ENCODE assay signal across 11 mouse cellular contexts in the genomic region with DNA sequence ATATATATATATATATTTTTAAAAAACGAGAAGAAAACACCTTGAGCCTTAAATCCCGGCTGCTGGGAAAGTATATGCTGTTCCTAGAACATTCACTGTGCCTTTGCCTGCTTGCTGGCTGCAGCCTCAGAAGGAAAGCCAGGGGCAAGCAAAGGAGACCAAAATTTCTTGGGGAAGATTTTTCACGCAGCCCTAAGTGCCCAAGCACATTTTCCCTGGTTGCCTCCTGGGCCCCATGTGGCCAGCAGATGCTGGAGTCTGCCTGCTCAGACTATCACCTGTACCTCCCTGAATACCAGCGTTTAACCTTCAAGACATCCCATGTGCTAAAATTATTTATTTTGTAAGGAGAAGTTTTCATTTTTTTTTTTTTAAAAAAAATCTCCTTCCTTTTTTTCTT. TPM values are rescaled to one million over a fixed set of nuclear protein-coding genes. Genes with fewer than 3 reads are reported as not detected.
DNase-seq lines count a peak whose midpoint lies in the region; ATAC-seq and TF ChIP-seq lines count a peak whose summit lies in the region.
"Had no signal": no experiment of that assay in that cellular context is flagged by ENCODE, and none has a peak within 500 bp of the region (broad histone marks: within the 10 kb centered on the region; RNA-seq: fewer than 3 reads in every experiment).

No protein-coding gene starts in this region.

- 0 out of 2 replicates have a peak overlapping the region, but pooled peaks have one; percentile 11 for H3K4me3 ChIP-seq in kidney, embryonic 16.5 days (ENCODE audit: low read length)
- peak overlapping the region; percentile 20 for H3K4me3 ChIP-seq in forebrain, embryonic 11.5 days (ENCODE audit: low read depth, low read length)
- no peak overlapping the region for H3K4me3 ChIP-seq in intestine, postnatal 0 days (ENCODE audit: low read depth, low read length)
- H3K4me3 ChIP-seq in neural tube, embryonic 12.5 days, result peak overlapping the region; percentile 19
- H3K4me3 ChIP-seq: liver, embryonic 15.5 days had no signal

- ATAC-seq in kidney, embryonic 16.5 days (ENCODE audit: low FRiP score, low TSS enrichment), result no peak
- no peak for ATAC-seq in forebrain, embryonic 11.5 days (replicated peaks; ENCODE audit: low FRiP score)
- ATAC-seq in intestine, postnatal 0 days, result no peak
- no peak for ATAC-seq in neural tube, embryonic 12.5 days (ENCODE audit: low FRiP score, low read depth)
- ATAC-seq in megakaryocyte progenitor cell, adult 5-6 weeks (replicated peaks; ENCODE audit: poor library complexity), result no peak

- H3K9me3 ChIP-seq in kidney, embryonic 16.5 days (ENCODE audit: low read length), result no peaks in the 10 kb centered on the region
- no peaks in the 10 kb centered on the region for H3K9me3 ChIP-seq in forebrain, embryonic 11.5 days (ENCODE audit: control insufficient read depth, low read length)
- H3K9me3 ChIP-seq in intestine, postnatal 0 days (ENCODE audit: control insufficient read depth), result no peaks in the 10 kb centered on the region
- no peaks in the 10 kb centered on the region for H3K9me3 ChIP-seq in neural tube, embryonic 12.5 days
- H3K9me3 ChIP-seq: liver, embryonic 15.5 days had no signal

- 69% methylated on average over 4 of the region's 4 CpGs for WGBS in kidney, embryonic 16.5 days
- WGBS in forebrain, embryonic 11.5 days, result 51% methylated on average over 4 of the region's 4 CpGs
- WGBS in intestine, postnatal 0 days, result 46% methylated on average over 4 of the region's 4 CpGs
- WGBS in neural tube, embryonic 12.5 days, result 42% methylated on average over 4 of the region's 4 CpGs

- H3K36me3 ChIP-seq in kidney, embryonic 16.5 days (ENCODE audit: insufficient read depth, low read length), result no peaks in the 10 kb centered on the region
- no peaks in the 10 kb centered on the region; the same call in 1 of the 2 replicates for H3K36me3 ChIP-seq in forebrain, embryonic 11.5 days (ENCODE audit: control insufficient read depth, insufficient read depth, low read length)
- no peaks in the 10 kb centered on the region; the same call in 1 of the 2 replicates for H3K36me3 ChIP-seq in intestine, postnatal 0 days (ENCODE audit: control insufficient read depth, insufficient read depth)
- peaks cover 9% of the 10 kb centered on the region for H3K36me3 ChIP-seq in neural tube, embryonic 12.5 days
- H3K36me3 ChIP-seq: liver, embryonic 15.5 days had no signal

- H3K27me3 ChIP-seq in kidney, embryonic 16.5 days (ENCODE audit: insufficient read depth, low read length), result peaks cover 7% of the 10 kb centered on the region; the same call in 1 of the 2 replicates
- H3K27me3 ChIP-seq in forebrain, embryonic 11.5 days (ENCODE audit: control insufficient read depth, insufficient read depth, low read length), result no peaks in the 10 kb centered on the region
- H3K27me3 ChIP-seq in intestine, postnatal 0 days (replicated peaks; ENCODE audit: control insufficient read depth, insufficient read depth, low read length), result peaks cover 7% of the 10 kb centered on the region
- H3K27me3 ChIP-seq in neural tube, embryonic 12.5 days (replicated peaks), result no peaks in the 10 kb centered on the region

- H3K27ac ChIP-seq in kidney, embryonic 16.5 days (ENCODE audit: low read length), result no peak overlapping the region
- no peak overlapping the region for H3K27ac ChIP-seq in forebrain, embryonic 11.5 days (ENCODE audit: low read depth, low read length)
- H3K27ac ChIP-seq in intestine, postnatal 0 days (ENCODE audit: low read depth, low read length), result no peak overlapping the region
- H3K27ac ChIP-seq in neural tube, embryonic 12.5 days, result no peak overlapping the region
- H3K27ac ChIP-seq: liver, embryonic 15.5 days had no signal

- peaks cover 28% of the 10 kb centered on the region for H3K4me1 ChIP-seq in kidney, embryonic 16.5 days (ENCODE audit: insufficient read depth, low read length)
- peaks cover 22% of the 10 kb centered on the region; the same call in 1 of the 2 replicates for H3K4me1 ChIP-seq in forebrain, embryonic 11.5 days (replicated peaks; ENCODE audit: control insufficient read depth, insufficient read depth, low read length)
- peaks cover 5% of the 10 kb centered on the region; the same call in 1 of the 2 replicates for H3K4me1 ChIP-seq in intestine, postnatal 0 days (replicated peaks; ENCODE audit: control insufficient read depth, insufficient read depth, low read length)
- H3K4me1 ChIP-seq in neural tube, embryonic 12.5 days, result peaks cover 31% of the 10 kb centered on the region
- H3K4me1 ChIP-seq: liver, embryonic 15.5 days had no signal

- no peak for TF ChIP-seq CTCF in intestine, postnatal 0 days (IDR thresholded peaks at IDR 0.05; ENCODE audit: low read depth)

- no peak for DNase-seq in kidney, adult 8-10 months
- peak; percentile 62 for DNase-seq in forebrain, embryonic 11.5 days (ENCODE audit: low spot score)
- no peak for DNase-seq in layer of hippocampus, postnatal 14 days (ENCODE audit: low spot score in 2 of 2)
- no peak for DNase-seq in spleen, adult 18-20 months
- DNase-seq: gastrocnemius, postnatal 14 days; kidney, postnatal 14 days had no signal

- no peak overlapping the region for H3K9ac ChIP-seq in kidney, embryonic 16.5 days (replicated peaks; ENCODE audit: low read length)
- H3K9ac ChIP-seq in forebrain, embryonic 11.5 days (ENCODE audit: low read length), result peak overlapping the region; percentile 43
- H3K9ac ChIP-seq in intestine, postnatal 0 days (ENCODE audit: low read depth, low read length), result no peak overlapping the region
- peak overlapping the region; percentile 46 for H3K9ac ChIP-seq in neural tube, embryonic 12.5 days
- H3K9ac ChIP-seq: liver, embryonic 15.5 days had no signal

- H3K4me2 ChIP-seq in kidney, embryonic 16.5 days (replicated peaks; ENCODE audit: low read depth, low read length), result 0 out of 2 replicates have a peak overlapping the region, but pooled peaks have one; percentile 18
- H3K4me2 ChIP-seq in forebrain, embryonic 11.5 days (ENCODE audit: low read depth, low read length, severe bottlenecking), result peak overlapping the region; percentile 54
- peak overlapping the region; percentile 84 for H3K4me2 ChIP-seq in intestine, postnatal 0 days (replicated peaks; ENCODE audit: low read depth)
- peak overlapping the region; percentile 55 for H3K4me2 ChIP-seq in neural tube, embryonic 12.5 days (replicated peaks)
- H3K4me2 ChIP-seq: liver, embryonic 15.5 days had no signal

RNA-seq across cellular contexts. Expression of a gene that starts 4.4 kb away (rescaled TPM):
- polyA plus RNA-seq in kidney, embryonic 16.5 days (2015; fragmentation: Nextera tagmentation; extraction: Ambion mirVana), result 28.0 and 31.9 TPM in 2 replicates
- polyA plus RNA-seq in forebrain, embryonic 11.5 days (2014; fragmentation: Nextera tagmentation; extraction: Ambion mirVana), result 165 and 180 TPM in 2 replicates
- polyA plus RNA-seq in intestine, postnatal 0 days (2015; fragmentation: Nextera tagmentation; extraction: Ambion mirVana), result 15.9 and 16.6 TPM in 2 replicates
- 121 and 124 TPM in 2 replicates for polyA plus RNA-seq in neural tube, embryonic 12.5 days (2016; fragmentation: Nextera tagmentation; extraction: Ambion mirVana)
- 10 to 100 TPM; 26.3 to 29.2 TPM for total RNA-seq in layer of hippocampus, postnatal 14 days (2021)
- total RNA-seq in megakaryocyte progenitor cell, adult 5-6 weeks (2015), result not detected in 2 replicates
- total RNA-seq in megakaryocyte progenitor cell, adult 5-6 weeks (2017), result not detected in 2 replicates

Comparison
In these comparisons a context has a peak if more than half of its experiments do, and no peak if none do; other contexts are left out.
1. H3K4me2 ChIP-seq: peak in every context shown above with its lines; median percentile 84 in intestine, postnatal 0 days; 55 in neural tube, embryonic 12.5 days; 54 in forebrain, embryonic 11.5 days; 18 in kidney, embryonic 16.5 days.
2. H3K9ac ChIP-seq: peak in forebrain, embryonic 11.5 days (single experiment) and neural tube, embryonic 12.5 days (single experiment); none in kidney, embryonic 16.5 days (single experiment) and intestine, postnatal 0 days (single experiment).